Comparison of ENCODE assay signal across 8 mouse cellular contexts in genomic region chr4:88031211-88032150, GRCm38 (mm10). TPM values are rescaled to one million over a fixed set of nuclear protein-coding genes. Genes with fewer than 3 reads are reported as not detected.
A peak's percentile ranks its signal among the peaks of the same experiment; 100 is the strongest.
DNase-seq lines count a peak whose midpoint lies in the region; ATAC-seq and TF ChIP-seq lines count a peak whose summit lies in the region.

No protein-coding gene starts in this region.

- H3K4me1 ChIP-seq in embryonic facial prominence, embryonic 14.5 days (ENCODE audit: control insufficient read depth, insufficient read depth, low read length): peaks cover 16% of the 10 kb centered on the region; the same call in 1 of the 2 replicates
- 0 out of 2 replicates have a peak, but pooled peaks cover 3% of the 10 kb centered on the region for H3K4me1 ChIP-seq in heart, postnatal 0 days (ENCODE audit: control insufficient read depth, insufficient read depth)
- peaks cover 37% of the 10 kb centered on the region for H3K4me1 ChIP-seq in lung, embryonic 15.5 days
- peaks cover 10% of the 10 kb centered on the region for H3K4me1 ChIP-seq in olfactory bulb, adult 2 months (ENCODE audit: control insufficient read depth, insufficient read depth, low read length)

- peak overlapping the region; percentile 91 for H3K9ac ChIP-seq in embryonic facial prominence, embryonic 14.5 days (ENCODE audit: low read depth, low read length)
- peak overlapping the region; percentile 80 for H3K9ac ChIP-seq in heart, postnatal 0 days (replicated peaks; ENCODE audit: low read depth, low read length)
- H3K9ac ChIP-seq in lung, embryonic 15.5 days: peak overlapping the region; percentile 84

- TF ChIP-seq CTCF in heart, postnatal 0 days (IDR thresholded peaks at IDR 0.05; ENCODE audit: low read depth): no peak
- TF ChIP-seq CTCF in olfactory bulb, adult 2 months (IDR thresholded peaks at IDR 0.05; ENCODE audit: insufficient read depth, low read depth, low read length): no peak

- H3K27ac ChIP-seq in embryonic facial prominence, embryonic 14.5 days (replicated peaks; ENCODE audit: low read depth, low read length): peak overlapping the region; percentile 95
- H3K27ac ChIP-seq in heart, postnatal 0 days (ENCODE audit: low read depth): no peak overlapping the region
- H3K27ac ChIP-seq in lung, embryonic 15.5 days: peak overlapping the region; percentile 97
- peak overlapping the region; percentile 7 for H3K27ac ChIP-seq in olfactory bulb, adult 2 months (ENCODE audit: insufficient read depth, low read depth, low read length)

- peak overlapping the region; percentile 80 for H3K4me3 ChIP-seq in embryonic facial prominence, embryonic 14.5 days (ENCODE audit: low read depth, low read length)
- H3K4me3 ChIP-seq in heart, postnatal 0 days (ENCODE audit: low read depth, low read length): peak overlapping the region; percentile 94
- peak overlapping the region; percentile 93 for H3K4me3 ChIP-seq in lung, embryonic 15.5 days
- peak overlapping the region; percentile 85 for H3K4me3 ChIP-seq in olfactory bulb, adult 2 months (ENCODE audit: insufficient read depth, low read depth, low read length)

- TF ChIP-seq POLR2A in olfactory bulb, adult 2 months (IDR thresholded peaks at IDR 0.05; ENCODE audit: insufficient read depth, low read depth, low read length): no peak

- H3K9me3 ChIP-seq in embryonic facial prominence, embryonic 14.5 days (ENCODE audit: control insufficient read depth, low read length): no peaks in the 10 kb centered on the region
- H3K9me3 ChIP-seq in heart, postnatal 0 days (replicated peaks; ENCODE audit: control insufficient read depth, low read length): no peaks in the 10 kb centered on the region
- H3K9me3 ChIP-seq in lung, embryonic 15.5 days: no peaks in the 10 kb centered on the region

- DNase-seq in CD4-positive, CD25-positive, alpha-beta regulatory T cell, adult 2 months (ENCODE audit: low read depth, low spot score): peak; percentile 76
- peak; percentile 8 to 9 for DNase-seq in adrenal gland, postnatal 4 days (ENCODE audit: low spot score in 2 of 2)
- peak; percentile 67 for DNase-seq in embryonic facial prominence, embryonic 14.5 days (ENCODE audit: low spot score)
- peak; percentile 23 for DNase-seq in heart, postnatal 0 days (ENCODE audit: low spot score)
- DNase-seq in kidney, postnatal 4 days: peak; percentile 66 to 74
- peak; percentile 64 for DNase-seq in thymus, postnatal 0 days (ENCODE audit: low spot score)

- ATAC-seq in embryonic facial prominence, embryonic 14.5 days (ENCODE audit: low read depth): peak; percentile 5; the same call in 1 of the 2 replicates
- no peak for ATAC-seq in heart, postnatal 0 days (ENCODE audit: insufficient read depth, low read depth)
- no peak for ATAC-seq in lung, embryonic 15.5 days (ENCODE audit: borderline replicate concordance, extremely low read depth, low FRiP score, low TSS enrichment)

- no peaks in the 10 kb centered on the region; the same call in 1 of the 2 replicates for H3K27me3 ChIP-seq in embryonic facial prominence, embryonic 14.5 days (replicated peaks; ENCODE audit: control insufficient read depth, insufficient read depth, low read length)
- no peaks in the 10 kb centered on the region for H3K27me3 ChIP-seq in heart, postnatal 0 days (ENCODE audit: control insufficient read depth, insufficient read depth, low read length)
- no peaks in the 10 kb centered on the region for H3K27me3 ChIP-seq in lung, embryonic 15.5 days

- H3K4me2 ChIP-seq in embryonic facial prominence, embryonic 14.5 days (ENCODE audit: low read depth, low read length): peak overlapping the region; percentile 92
- H3K4me2 ChIP-seq in heart, postnatal 0 days (ENCODE audit: low read depth, low read length): peak overlapping the region; percentile 98
- H3K4me2 ChIP-seq in lung, embryonic 15.5 days: peak overlapping the region; percentile 92

- no peak for TF ChIP-seq EP300 in heart, postnatal 0 days (IDR thresholded peaks at IDR 0.05; ENCODE audit: low read depth)

- H3K36me3 ChIP-seq in embryonic facial prominence, embryonic 14.5 days (ENCODE audit: control insufficient read depth, insufficient read depth, low read length): peaks cover 13% of the 10 kb centered on the region
- H3K36me3 ChIP-seq in heart, postnatal 0 days (replicated peaks; ENCODE audit: control insufficient read depth, insufficient read depth, low read length): 0 out of 2 replicates have a peak, but pooled peaks cover 4% of the 10 kb centered on the region
- H3K36me3 ChIP-seq in lung, embryonic 15.5 days: peaks cover 4% of the 10 kb centered on the region; the same call in 1 of the 2 replicates

- WGBS in embryonic facial prominence, embryonic 14.5 days: under 1% methylated on average over 63 of the region's 84 CpGs
- WGBS in heart, postnatal 0 days: under 1% methylated on average over 84 of the region's 84 CpGs
- under 1% methylated on average over 84 of the region's 84 CpGs for WGBS in lung, embryonic 15.5 days
- under 1% methylated on average over 84 of the region's 84 CpGs for WGBS in olfactory bulb, adult 2 months

RNA-seq across cellular contexts. Expression of gene Mllt3, which starts 1.7 kb away (rescaled TPM):
- total RNA-seq in adrenal gland, postnatal 4 days (2021): 10 to 100 TPM; 21.9 to 25.9 TPM
- polyA plus RNA-seq in embryonic facial prominence, embryonic 14.5 days (2014; fragmentation: Nextera tagmentation; extraction: Ambion mirVana): 47.6 and 55.0 TPM in 2 replicates
- total RNA-seq in heart, postnatal 0 days (2014; rRNA removed; ENCODE audit: low replicate concordance): 5.1 and 27.2 TPM in 2 replicates
- 13.5 and 14.6 TPM in 2 replicates for polyA plus RNA-seq in heart, postnatal 0 days (2015; fragmentation: Nextera tagmentation; extraction: Ambion mirVana)
- 44.3 and 45.6 TPM in 2 replicates for polyA plus RNA-seq in lung, embryonic 15.5 days (2015; fragmentation: Nextera tagmentation; extraction: Ambion mirVana)
- not detected in 2 replicates for polyA plus RNA-seq in olfactory bulb, adult 2 months (2012; ENCODE audit: insufficient read depth, insufficient read length, low replicate concordance, missing spikeins)
- polyA plus RNA-seq in thymus, postnatal 0 days (2015; fragmentation: Nextera tagmentation; extraction: Ambion mirVana): 30.0 and 34.7 TPM in 2 replicates

Comparison
In these comparisons a context has a peak if more than half of its experiments do, and no peak if none do; other contexts are left out.
1. DNase-seq: peak in every context shown above with its lines; median percentile 76 in CD4-positive, CD25-positive, alpha-beta regulatory T cell, adult 2 months; 70 in kidney, postnatal 4 days; 67 in embryonic facial prominence, embryonic 14.5 days; 64 in thymus, postnatal 0 days; 23 in heart, postnatal 0 days; 8 in adrenal gland, postnatal 4 days.